Mouse (Mus musculus): ENCODE results near the gene Eif4a3. TPM values are rescaled to one million over a fixed set of nuclear protein-coding genes. Genes with fewer than 3 reads are reported as not detected.
A peak's percentile ranks its signal among the peaks of the same experiment; 100 is the strongest.
"Not testable (repeated sequence)": the region's sequence is repeated elsewhere in the genome, so short reads cannot be mapped to it uniquely, and the experiment has no call there.

The Eif4a3 gene
- polyA plus RNA-seq, 1 experiment: 20.2 TPM

DNA sequence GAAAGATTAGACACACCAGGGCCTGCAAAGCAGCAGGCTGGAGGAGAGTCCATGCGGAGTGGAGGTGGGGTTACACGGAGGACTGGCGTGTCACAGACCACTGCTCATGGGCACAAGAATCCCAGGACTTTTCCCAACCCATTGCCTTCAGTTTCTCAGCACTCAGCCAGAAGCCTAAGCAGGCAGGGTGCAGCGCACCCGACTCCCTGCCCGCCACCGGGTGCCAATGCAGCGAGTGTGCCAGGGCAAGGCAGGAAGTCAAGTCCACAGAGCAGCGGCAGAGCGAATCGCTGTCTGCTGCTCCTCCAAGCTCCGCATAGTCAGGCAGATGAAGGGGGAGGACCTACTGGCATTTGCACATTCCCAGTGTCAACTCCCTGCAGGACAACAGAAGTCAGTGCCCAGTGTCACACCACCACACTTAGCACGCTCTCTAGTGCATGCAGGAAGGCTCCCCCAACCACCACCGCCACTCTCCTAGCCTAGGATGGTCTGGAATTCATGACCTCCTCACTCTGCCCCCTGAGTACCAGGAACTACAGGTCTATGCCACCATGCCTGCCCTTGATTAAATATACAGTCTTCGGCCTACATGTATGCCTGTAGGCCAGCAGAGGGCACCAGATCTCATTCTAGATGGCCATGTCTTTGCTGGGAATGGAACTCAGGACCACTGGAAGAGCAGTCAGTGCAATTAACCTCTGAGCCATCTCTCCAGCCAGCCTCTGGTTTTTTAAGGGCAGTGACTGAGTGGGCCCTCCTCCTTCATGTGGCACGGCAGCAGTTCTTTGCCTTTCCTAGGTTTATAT lies 5.2 kb upstream of the Eif4a3 start:
- Histone ChIP-seq H3K27me3 (ENCODE audit: control insufficient read depth) (peaks cover 37% of the 10 kb centered on the region), H3K4me3 (replicated peaks) (no peak overlapping the region), H3K36me3 (ENCODE audit: control insufficient read depth) (no peaks in the 10 kb centered on the region), H3K9me3 (ENCODE audit: control insufficient read depth, low read length) (peaks cover 4% of the 10 kb centered on the region; the same call in 1 of the 2 replicates), H3K4me1 (ENCODE audit: control insufficient read depth) (peaks cover 11% of the 10 kb centered on the region)
- TF ChIP-seq TAL1 (IDR thresholded peaks at IDR 0.05; ENCODE audit: low read length) (no peak), GATA1 (IDR thresholded peaks at IDR 0.05; ENCODE audit: low read length) (no peak)

- Histone ChIP-seq H3K27me3 (ENCODE audit: control insufficient read depth) (peaks cover 29% of the 10 kb centered on the region), H3K4me3 (replicated peaks) (peak overlapping the region; percentile 73), H3K4me1 (ENCODE audit: control insufficient read depth) (peaks cover 27% of the 10 kb centered on the region), H3K36me3 (ENCODE audit: control insufficient read depth) (peaks cover 23% of the 10 kb centered on the region), H3K9me3 (ENCODE audit: control insufficient read depth, low read length) (no peaks in the 10 kb centered on the region)
- no peak for TF ChIP-seq TAL1 (IDR thresholded peaks at IDR 0.05; ENCODE audit: low read length)
- no peak for TF ChIP-seq GATA1 (IDR thresholded peaks at IDR 0.05; ENCODE audit: low read length)
These were observed 1.1 kb upstream of the Eif4a3 start for GRCm38 (mm10) chr11:119300986-119301385.

DNA sequence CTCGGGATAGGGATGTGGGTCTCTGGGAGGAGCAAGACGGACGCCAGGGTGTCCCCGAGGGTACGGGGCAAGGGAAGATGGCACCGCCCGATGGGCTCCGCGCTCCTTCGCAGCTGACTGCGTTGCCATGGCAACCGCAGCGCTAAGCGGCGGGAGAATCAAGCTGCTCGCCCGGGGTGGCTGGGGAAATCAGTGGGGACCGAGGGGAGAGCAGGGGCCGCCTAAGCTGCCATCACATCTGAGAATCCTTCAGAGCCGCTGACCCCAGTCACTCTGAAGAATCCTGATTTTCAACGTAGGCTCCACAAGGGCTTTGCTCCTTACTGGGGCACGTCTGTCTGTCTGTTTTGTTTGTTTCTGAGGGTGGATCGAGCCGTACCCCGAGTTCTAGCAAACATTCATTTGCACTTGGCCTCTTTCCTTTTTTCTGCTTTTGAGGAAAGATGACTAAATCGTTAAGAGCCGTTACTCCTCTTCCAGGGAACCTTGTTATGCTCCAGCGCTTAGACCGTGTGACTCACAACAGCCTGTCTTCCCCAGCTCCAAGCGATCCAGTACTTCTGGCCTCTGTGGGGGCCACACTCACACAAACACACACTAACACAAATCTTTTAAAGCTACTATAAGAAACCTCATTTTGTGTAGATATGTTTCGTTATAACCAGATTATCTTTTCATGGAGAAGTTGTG lies 502 bp upstream of the Eif4a3 start:
- Histone ChIP-seq H3K4me3 (replicated peaks) (peak overlapping the region; percentile 73), H3K27me3 (ENCODE audit: control insufficient read depth) (peaks cover 29% of the 10 kb centered on the region), H3K9me3 (ENCODE audit: control insufficient read depth, low read length) (no peaks in the 10 kb centered on the region), H3K36me3 (ENCODE audit: control insufficient read depth) (peaks cover 29% of the 10 kb centered on the region), H3K4me1 (ENCODE audit: control insufficient read depth) (peaks cover 27% of the 10 kb centered on the region)
- no peak for TF ChIP-seq TAL1 (IDR thresholded peaks at IDR 0.05; ENCODE audit: low read length)
- TF ChIP-seq GATA1 (IDR thresholded peaks at IDR 0.05; ENCODE audit: low read length): no peak

DNA sequence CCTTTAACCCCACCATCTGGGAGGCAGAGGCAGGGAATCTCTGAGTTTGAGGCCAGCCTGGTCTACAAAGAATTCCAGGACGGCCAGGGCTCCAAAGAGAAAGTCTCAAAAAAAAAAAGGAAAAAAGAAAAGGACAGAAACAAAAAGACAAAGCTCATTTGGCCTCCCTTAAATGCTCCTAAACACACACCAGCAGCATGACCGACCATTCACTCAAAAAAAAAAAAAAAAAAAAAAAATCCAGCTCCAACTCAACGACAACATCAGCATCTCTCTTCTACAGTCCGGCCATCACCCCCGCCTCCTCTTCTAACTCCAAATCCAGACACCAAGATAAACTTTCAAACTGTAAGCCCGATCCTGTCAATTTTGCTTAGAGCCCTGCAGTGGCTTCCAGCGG lies 972 bp downstream of the Eif4a3 start:
- Histone ChIP-seq H3K36me3 (ENCODE audit: control insufficient read depth) (peaks cover 44% of the 10 kb centered on the region), H3K4me3 (replicated peaks) (peak overlapping the region; percentile 73), H3K9me3 (ENCODE audit: control insufficient read depth, low read length) (no peaks in the 10 kb centered on the region), H3K4me1 (ENCODE audit: control insufficient read depth) (peaks cover 27% of the 10 kb centered on the region), H3K27me3 (ENCODE audit: control insufficient read depth) (peaks cover 23% of the 10 kb centered on the region)
- TF ChIP-seq TAL1 (IDR thresholded peaks at IDR 0.05; ENCODE audit: low read length) (no peak), GATA1 (IDR thresholded peaks at IDR 0.05; ENCODE audit: low read length) (no peak)

- Histone ChIP-seq H3K9me3 (ENCODE audit: control insufficient read depth, low read length) (no peaks in the 10 kb centered on the region), H3K4me1 (ENCODE audit: control insufficient read depth) (peaks cover 27% of the 10 kb centered on the region), H3K27me3 (ENCODE audit: control insufficient read depth) (peaks cover 14% of the 10 kb centered on the region), H3K36me3 (ENCODE audit: control insufficient read depth) (peaks cover 53% of the 10 kb centered on the region), H3K4me3 (replicated peaks) (peak overlapping the region; percentile 73)
- TF ChIP-seq TAL1 (IDR thresholded peaks at IDR 0.05; ENCODE audit: low read length) (no peak), GATA1 (IDR thresholded peaks at IDR 0.05; ENCODE audit: low read length) (no peak)
These were observed 1.9 kb downstream of the Eif4a3 start for GRCm38 (mm10) chr11:119297996-119298395.

- not testable (repeated sequence) for H3K4me1 ChIP-seq (ENCODE audit: control insufficient read depth); H3K27me3 ChIP-seq (ENCODE audit: control insufficient read depth); H3K4me3 ChIP-seq (replicated peaks); H3K9me3 ChIP-seq (ENCODE audit: control insufficient read depth, low read length)
- H3K36me3 ChIP-seq (ENCODE audit: control insufficient read depth): peaks cover 98% of the 10 kb centered on the region
These were observed 7.0 kb downstream of the Eif4a3 start for GRCm38 (mm10) chr11:119292861-119293260.

- no peak for TF ChIP-seq GATA1 (IDR thresholded peaks at IDR 0.05; ENCODE audit: low read length)
- H3K9me3 ChIP-seq (ENCODE audit: control insufficient read depth, low read length): no peaks in the 10 kb centered on the region; the same call in 1 of the 2 replicates
- H3K4me1 ChIP-seq (ENCODE audit: control insufficient read depth): no peaks in the 10 kb centered on the region
- H3K4me3 ChIP-seq (replicated peaks): no peak overlapping the region
- H3K27me3 ChIP-seq (ENCODE audit: control insufficient read depth): no peaks in the 10 kb centered on the region
- peaks cover 88% of the 10 kb centered on the region for H3K36me3 ChIP-seq (ENCODE audit: control insufficient read depth)
These were observed 12.5 kb downstream of the Eif4a3 start for GRCm38 (mm10) chr11:119287207-119287992.

DNA sequence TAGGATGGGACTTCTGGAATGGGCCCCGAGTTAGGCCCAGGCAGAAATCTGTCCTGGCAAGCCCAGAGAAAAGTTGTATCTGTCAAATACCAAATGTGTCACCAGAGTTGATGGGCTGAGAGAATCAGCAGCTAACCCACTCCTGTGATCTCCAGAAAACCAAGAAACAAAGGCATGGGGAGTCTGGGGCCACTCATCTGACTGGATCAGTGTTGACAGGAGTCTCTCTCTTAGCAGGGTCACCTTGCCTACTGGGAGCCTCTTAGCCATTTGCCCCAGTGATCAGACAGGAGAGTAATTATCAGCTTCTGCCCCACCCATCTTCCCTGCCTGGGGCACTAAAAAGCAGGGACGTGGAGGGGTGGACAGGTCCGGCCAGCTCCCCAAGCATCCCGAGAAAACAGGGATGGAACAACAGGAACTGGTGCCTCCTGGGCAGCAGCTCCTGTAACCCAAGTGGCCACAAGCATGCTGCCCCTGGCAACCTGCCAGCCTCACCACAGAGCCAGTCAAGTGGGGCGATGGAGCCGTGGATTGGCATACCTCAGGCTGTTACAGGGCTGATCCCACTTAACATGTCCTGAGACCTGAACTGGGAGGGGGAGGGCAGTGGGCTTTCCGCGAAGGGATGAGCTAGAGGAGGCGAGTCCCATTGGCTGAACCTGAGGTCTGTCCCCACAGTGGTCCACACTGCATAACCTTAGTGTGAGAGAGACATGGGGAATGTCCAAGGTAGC lies 13.9 kb downstream of the Eif4a3 start:
- no peaks in the 10 kb centered on the region for H3K27me3 ChIP-seq (ENCODE audit: control insufficient read depth)
- TF ChIP-seq GATA1 (IDR thresholded peaks at IDR 0.05; ENCODE audit: low read length) (no peak), TAL1 (IDR thresholded peaks at IDR 0.05; ENCODE audit: low read length) (no peak)
- no peak overlapping the region for H3K4me3 ChIP-seq (replicated peaks)
- H3K4me1 ChIP-seq (ENCODE audit: control insufficient read depth): no peaks in the 10 kb centered on the region
- H3K9me3 ChIP-seq (ENCODE audit: control insufficient read depth, low read length): no peaks in the 10 kb centered on the region; the same call in 1 of the 2 replicates
- H3K36me3 ChIP-seq (ENCODE audit: control insufficient read depth): peaks cover 83% of the 10 kb centered on the region
